In genomic region chr7:45895931-45896516, GRCm38 (mm10) we compare ENCODE assay signal across 8 mouse cellular contexts. TPM values are rescaled to one million over a fixed set of nuclear protein-coding genes. Genes with fewer than 3 reads are reported as not detected.
A peak's percentile ranks its signal among the peaks of the same experiment; 100 is the strongest.
DNase-seq lines count a peak whose midpoint lies in the region; ATAC-seq and TF ChIP-seq lines count a peak whose summit lies in the region.

No protein-coding gene starts in this region.

- no peaks in the 10 kb centered on the region for H3K9me3 ChIP-seq in heart, embryonic 13.5 days
- H3K9me3 ChIP-seq in hindbrain, embryonic 15.5 days: no peaks in the 10 kb centered on the region
- no peaks in the 10 kb centered on the region for H3K9me3 ChIP-seq in midbrain, embryonic 11.5 days (ENCODE audit: control insufficient read depth, low read length)

- H3K4me2 ChIP-seq in heart, embryonic 13.5 days: peak overlapping the region; percentile 96
- H3K4me2 ChIP-seq in hindbrain, embryonic 15.5 days: peak overlapping the region; percentile 90
- H3K4me2 ChIP-seq in midbrain, embryonic 11.5 days: peak overlapping the region; percentile 26; the same call in 1 of the 2 replicates

- TF ChIP-seq POLR2A in bone marrow macrophage, adult 2 months (IDR thresholded peaks at IDR 0.05; ENCODE audit: borderline replicate concordance, low read depth, low read length): no peak

- peaks cover 16% of the 10 kb centered on the region for H3K4me1 ChIP-seq in heart, embryonic 13.5 days
- peaks cover 9% of the 10 kb centered on the region; the same call in 1 of the 2 replicates for H3K4me1 ChIP-seq in bone marrow macrophage, adult 2 months (ENCODE audit: control insufficient read depth, insufficient read depth, low read length)
- peaks cover 15% of the 10 kb centered on the region for H3K4me1 ChIP-seq in hindbrain, embryonic 15.5 days (replicated peaks)
- H3K4me1 ChIP-seq in midbrain, embryonic 11.5 days (ENCODE audit: control insufficient read depth, insufficient read depth, low read length): peaks cover 10% of the 10 kb centered on the region; the same call in 1 of the 2 replicates

- no peaks in the 10 kb centered on the region for H3K36me3 ChIP-seq in heart, embryonic 13.5 days
- H3K36me3 ChIP-seq in hindbrain, embryonic 15.5 days: no peaks in the 10 kb centered on the region
- H3K36me3 ChIP-seq in midbrain, embryonic 11.5 days (ENCODE audit: control insufficient read depth, insufficient read depth, low read length): no peaks in the 10 kb centered on the region

- H3K4me3 ChIP-seq in heart, embryonic 13.5 days: peak overlapping the region; percentile 65
- peak overlapping the region; percentile 19 for H3K4me3 ChIP-seq in bone marrow macrophage, adult 2 months (ENCODE audit: insufficient read depth, low read length)
- H3K4me3 ChIP-seq in hindbrain, embryonic 15.5 days: peak overlapping the region; percentile 53
- H3K4me3 ChIP-seq in midbrain, embryonic 11.5 days (ENCODE audit: low read depth, low read length): 0 out of 2 replicates have a peak overlapping the region, but pooled peaks have one; percentile 38

- no peak overlapping the region for H3K9ac ChIP-seq in heart, embryonic 13.5 days
- H3K9ac ChIP-seq in hindbrain, embryonic 15.5 days: no peak overlapping the region
- H3K9ac ChIP-seq in midbrain, embryonic 11.5 days (ENCODE audit: low read length): no peak overlapping the region

- DNase-seq in heart, postnatal 25 days (ENCODE audit: low spot score): no peak
- no peak for DNase-seq in midbrain, embryonic 11.5 days (ENCODE audit: low spot score, missing footprints)
- no peak for DNase-seq in left cerebral cortex, postnatal 25 days (ENCODE audit: low spot score in 2 of 2)
- no peak for DNase-seq in ovary, postnatal 10 days (ENCODE audit: low spot score)

- intact Hi-C loops in heart, postnatal 25 days (cut with DNase I): loop anchor here (2.0 kb wide), 2 partner anchors 17 to 29 kb away; partner anchors contain the start of genes Ccdc114 and Grin2d
- intact Hi-C loops in left cerebral cortex, postnatal 25 days (cut with DNase I): no loop called here

- TF ChIP-seq CTCF in bone marrow macrophage, adult 2 months (IDR thresholded peaks at IDR 0.05; ENCODE audit: low read depth, low read length): no peak

- 0 out of 2 replicates have a peak overlapping the region, but pooled peaks have one; percentile 34 for H3K27ac ChIP-seq in heart, embryonic 13.5 days (replicated peaks)
- peak overlapping the region; percentile 11; the same call in 1 of the 2 replicates for H3K27ac ChIP-seq in bone marrow macrophage, adult 2 months (ENCODE audit: insufficient read depth, low read depth, low read length)
- H3K27ac ChIP-seq in hindbrain, embryonic 15.5 days (replicated peaks): no peak overlapping the region
- no peak overlapping the region for H3K27ac ChIP-seq in midbrain, embryonic 11.5 days (ENCODE audit: low read depth, low read length)

- H3K27me3 ChIP-seq in heart, embryonic 13.5 days (replicated peaks): no peaks in the 10 kb centered on the region
- no peaks in the 10 kb centered on the region for H3K27me3 ChIP-seq in hindbrain, embryonic 15.5 days
- H3K27me3 ChIP-seq in midbrain, embryonic 11.5 days (ENCODE audit: control insufficient read depth, insufficient read depth, low read length): no peaks in the 10 kb centered on the region

- ATAC-seq in heart, embryonic 13.5 days (ENCODE audit: extremely low read depth, insufficient number of reproducible peaks, low FRiP score, low TSS enrichment): no peak
- ATAC-seq in hindbrain, embryonic 15.5 days (ENCODE audit: low FRiP score, low read depth): peak; percentile 39; the same call in 1 of the 2 replicates
- ATAC-seq in midbrain, embryonic 11.5 days (ENCODE audit: low FRiP score): peak; percentile 38
- ATAC-seq in cerebellum, adult (ENCODE audit: insufficient number of reproducible peaks, low FRiP score, low TSS enrichment): no peak

- WGBS in heart, embryonic 13.5 days: 81% methylated on average over 6 of the region's 6 CpGs
- 75% methylated on average over 6 of the region's 6 CpGs for WGBS in hindbrain, embryonic 15.5 days
- WGBS in midbrain, embryonic 11.5 days: 80% methylated on average over 6 of the region's 6 CpGs

RNA-seq across cellular contexts. Expression of gene Syngr4, which starts 0.5 kb away (rescaled TPM):
- 0.90 and 1.1 TPM in 2 replicates for polyA plus RNA-seq in heart, embryonic 13.5 days (2015; fragmentation: Nextera tagmentation; extraction: Ambion mirVana)
- not detected for total RNA-seq in heart, postnatal 25 days (2021)
- 1.1 TPM in 1 of 2 replicates, not detected in the other for polyA plus RNA-seq in bone marrow macrophage, adult 2 months (2012; ENCODE audit: insufficient read depth, insufficient read length, missing spikeins)
- 0.34 TPM in 1 of 2 replicates, not detected in the other for polyA plus RNA-seq in hindbrain, embryonic 15.5 days (2015; fragmentation: Nextera tagmentation; extraction: Ambion mirVana)
- 0.63 and 1.3 TPM in 2 replicates for polyA plus RNA-seq in midbrain, embryonic 11.5 days (2014; fragmentation: Nextera tagmentation; extraction: Ambion mirVana)
- not detected for total RNA-seq in left cerebral cortex, postnatal 25 days (2021)

RNA-seq across cellular contexts. Expression of gene Tmem143, which starts 0.7 kb away (rescaled TPM):
- 5.8 and 6.8 TPM in 2 replicates for polyA plus RNA-seq in heart, embryonic 13.5 days (2015; fragmentation: Nextera tagmentation; extraction: Ambion mirVana)
- 100 to 1,000 TPM; 102 to 105 TPM for total RNA-seq in heart, postnatal 25 days (2021)
- polyA plus RNA-seq in bone marrow macrophage, adult 2 months (2012; ENCODE audit: insufficient read depth, insufficient read length, missing spikeins): 15.1 and 18.9 TPM in 2 replicates
- polyA plus RNA-seq in hindbrain, embryonic 15.5 days (2015; fragmentation: Nextera tagmentation; extraction: Ambion mirVana): 6.7 and 8.5 TPM in 2 replicates
- 3.0 and 3.2 TPM in 2 replicates for polyA plus RNA-seq in midbrain, embryonic 11.5 days (2014; fragmentation: Nextera tagmentation; extraction: Ambion mirVana)
- total RNA-seq in left cerebral cortex, postnatal 25 days (2021): 10 to 100 TPM; 17.6 to 20.1 TPM

RNA-seq across cellular contexts. Expression of gene Grin2d, which starts 17.8 kb away (rescaled TPM):
- polyA plus RNA-seq in heart, embryonic 13.5 days (2015; fragmentation: Nextera tagmentation; extraction: Ambion mirVana): 0.13 and 0.23 TPM in 2 replicates
- total RNA-seq in heart, postnatal 25 days (2021): under 1 TPM; 0.36 to 0.49 TPM
- polyA plus RNA-seq in bone marrow macrophage, adult 2 months (2012; ENCODE audit: insufficient read depth, insufficient read length, missing spikeins): 0.24 and 0.34 TPM in 2 replicates
- polyA plus RNA-seq in hindbrain, embryonic 15.5 days (2015; fragmentation: Nextera tagmentation; extraction: Ambion mirVana): 3.4 and 4.3 TPM in 2 replicates
- 0.14 and 0.17 TPM in 2 replicates for polyA plus RNA-seq in midbrain, embryonic 11.5 days (2014; fragmentation: Nextera tagmentation; extraction: Ambion mirVana)
- total RNA-seq in left cerebral cortex, postnatal 25 days (2021): 10 to 100 TPM; 10.9 TPM

RNA-seq across cellular contexts. Expression of gene Kdelr1, which starts 23.5 kb away (rescaled TPM):
- polyA plus RNA-seq in heart, embryonic 13.5 days (2015; fragmentation: Nextera tagmentation; extraction: Ambion mirVana): 56.4 and 58.7 TPM in 2 replicates
- total RNA-seq in heart, postnatal 25 days (2021): 100 to 1,000 TPM in 1 of 2 experiments, 10 to 100 TPM in 1; 97.5 to 114 TPM
- 169 and 174 TPM in 2 replicates for polyA plus RNA-seq in bone marrow macrophage, adult 2 months (2012; ENCODE audit: insufficient read depth, insufficient read length, missing spikeins)
- polyA plus RNA-seq in hindbrain, embryonic 15.5 days (2015; fragmentation: Nextera tagmentation; extraction: Ambion mirVana): 56.4 and 61.0 TPM in 2 replicates
- polyA plus RNA-seq in midbrain, embryonic 11.5 days (2014; fragmentation: Nextera tagmentation; extraction: Ambion mirVana): 76.7 and 84.0 TPM in 2 replicates
- 10 to 100 TPM; 81.2 to 84.0 TPM for total RNA-seq in left cerebral cortex, postnatal 25 days (2021)

RNA-seq across cellular contexts. Expression of gene Emp3, which starts 25.2 kb away (rescaled TPM):
- polyA plus RNA-seq in heart, embryonic 13.5 days (2015; fragmentation: Nextera tagmentation; extraction: Ambion mirVana): 84.1 and 92.1 TPM in 2 replicates
- 10 to 100 TPM; 20.9 to 28.7 TPM for total RNA-seq in heart, postnatal 25 days (2021)
- polyA plus RNA-seq in bone marrow macrophage, adult 2 months (2012; ENCODE audit: insufficient read depth, insufficient read length, missing spikeins): 635 and 697 TPM in 2 replicates
- polyA plus RNA-seq in hindbrain, embryonic 15.5 days (2015; fragmentation: Nextera tagmentation; extraction: Ambion mirVana): 34.1 and 43.6 TPM in 2 replicates
- 27.2 and 28.2 TPM in 2 replicates for polyA plus RNA-seq in midbrain, embryonic 11.5 days (2014; fragmentation: Nextera tagmentation; extraction: Ambion mirVana)
- 1 to 10 TPM; 6.6 to 7.2 TPM for total RNA-seq in left cerebral cortex, postnatal 25 days (2021)

Comparison
In these comparisons a context has a peak if more than half of its experiments do, and no peak if none do; other contexts are left out.
1. ATAC-seq: peak in hindbrain, embryonic 15.5 days (single experiment) and midbrain, embryonic 11.5 days (single experiment); none in heart, embryonic 13.5 days (single experiment) and cerebellum, adult (single experiment).
2. H3K27ac ChIP-seq: peak in heart, embryonic 13.5 days (single experiment) and bone marrow macrophage, adult 2 months (single experiment); none in hindbrain, embryonic 15.5 days (single experiment) and midbrain, embryonic 11.5 days (single experiment).
3. H3K4me2 ChIP-seq: peak in every context shown above with its lines; median percentile 96 in heart, embryonic 13.5 days; 90 in hindbrain, embryonic 15.5 days; 26 in midbrain, embryonic 11.5 days.
4. Peak in every context shown above with its lines, with median percentiles within 50 percentile points of each other: H3K4me3 ChIP-seq.